Mouse (Mus musculus) embryonic facial prominence, embryonic 15.5 days (tissue): Measurements from ENCODE around the gene Aaas. TPM values are rescaled to one million over a fixed set of nuclear protein-coding genes. Genes with fewer than 3 reads are reported as not detected.
A peak's percentile ranks its signal among the peaks of the same experiment; 100 is the strongest.

ENCODE experiments used
- ATAC-seq: fragments of 200-750 bp; cut with Nextera tagmentation; 2 replicates; pipeline ENCODE4 v1.8.0; 2017; ENCODE audit warnings: low read depth, moderate TSS enrichment; ENCODE audit not compliant: insufficient number of reproducible peaks, low FRiP score, low TSS enrichment
- H3K27ac ChIP-seq: fragments of 300-500 bp; sonication (generic); replicated peaks from 2 replicates; pipeline ENCODE4 v1.5.1; 2015; ENCODE audit warnings: mild to moderate bottlenecking, inconsistent platforms
- H3K27me3 ChIP-seq: fragments of 300-500 bp; sonication (generic); 2 replicates; pipeline ENCODE4 v1.6.1; 2015; ENCODE audit warnings: inconsistent platforms
- H3K36me3 ChIP-seq: fragments of 300-500 bp; sonication (generic); 2 replicates; pipeline ENCODE4 v1.6.1; 2015; ENCODE audit warnings: mild to moderate bottlenecking, inconsistent platforms
- H3K4me1 ChIP-seq: fragments of 300-500 bp; sonication (generic); 2 replicates; pipeline ENCODE4 v1.6.1; 2015; ENCODE audit warnings: inconsistent platforms
- H3K4me2 ChIP-seq: fragments of 300-500 bp; sonication (generic); replicated peaks from 2 replicates; pipeline ENCODE4 v1.6.1; 2015; ENCODE audit warnings: mild to moderate bottlenecking, inconsistent platforms
- H3K4me3 ChIP-seq: fragments of 300-500 bp; sonication (generic); replicated peaks from 2 replicates; pipeline ENCODE4 v1.5.1; 2015; ENCODE audit warnings: mild to moderate bottlenecking, inconsistent platforms
- H3K9ac ChIP-seq: fragments of 300-500 bp; sonication (generic); 2 replicates; pipeline ENCODE4 v1.6.1; 2015; ENCODE audit warnings: inconsistent platforms
- H3K9me3 ChIP-seq: fragments of 300-500 bp; sonication (generic); replicated peaks from 2 replicates; pipeline ENCODE4 v1.6.1; 2016; ENCODE audit warnings: inconsistent platforms
- WGBS: fragments of 180-500 bp; shearing (Covaris S2); methylation state at CpG from one replicate; pipeline ENCODE4 v1.1.7; 2015; 5-methylcytosine and 5-hydroxymethylcytosine counted together
- polyA plus RNA-seq: library from polyadenylated mRNA; unstranded; fragments of >200 nt; fragmentation: Nextera tagmentation; extraction: Ambion mirVana; gene quantifications from 2 replicates; pipeline ENCODE4 v1.2.1, GENCODE M21; 2015

The Aaas gene
- polyA plus RNA-seq, 1 experiment from 2014 or later: 63.0 TPM

- H3K9me3 ChIP-seq: no peaks in the 10 kb centered on the region
- H3K4me1 ChIP-seq: peaks cover 41% of the 10 kb centered on the region
- peaks cover 29% of the 10 kb centered on the region for H3K27me3 ChIP-seq
- H3K4me2 ChIP-seq: peak overlapping the region; percentile 91
- H3K9ac ChIP-seq: no peak overlapping the region
- peak overlapping the region; percentile 52; the same call in 1 of the 2 replicates for H3K4me3 ChIP-seq
- no peaks in the 10 kb centered on the region for H3K36me3 ChIP-seq
- no peak for ATAC-seq
- WGBS: 36% methylated on average over 16 of the region's 16 CpGs
- H3K27ac ChIP-seq: peak overlapping the region; percentile 87
These were observed 6.1 kb upstream of the Aaas start for GRCm38 (mm10) chr15:102356501-102357325.

DNA sequence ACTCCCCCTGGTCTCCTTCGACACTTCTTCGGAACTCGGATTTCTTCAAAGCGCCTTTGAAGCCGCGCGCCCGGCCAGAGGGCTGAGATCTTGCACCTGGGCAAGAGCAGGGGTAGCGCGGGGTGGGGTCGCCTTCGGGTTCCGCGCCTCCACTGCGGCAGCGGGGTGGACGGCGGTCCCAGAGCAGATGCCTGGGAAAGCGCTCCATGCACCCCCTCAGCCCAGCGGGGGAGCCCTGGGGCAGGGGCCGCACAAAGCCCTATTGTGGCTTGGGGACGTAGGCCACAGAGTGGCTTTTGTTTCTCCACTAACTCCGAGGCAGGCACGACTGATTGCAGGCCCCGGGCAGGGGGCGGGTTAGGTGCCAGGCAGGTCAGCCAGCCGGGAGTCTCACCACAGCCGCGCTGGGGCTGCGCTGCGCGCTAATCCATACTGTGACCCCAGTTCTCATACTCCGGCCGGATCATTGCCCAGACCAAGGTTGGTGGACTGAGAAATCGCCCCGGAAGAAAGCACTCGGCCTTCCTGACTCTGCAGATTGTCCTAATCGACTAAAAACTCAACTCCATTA is 5.4 kb upstream of the Aaas start:
- no peaks in the 10 kb centered on the region for H3K36me3 ChIP-seq
- peaks cover 29% of the 10 kb centered on the region for H3K27me3 ChIP-seq
- H3K4me1 ChIP-seq: peaks cover 45% of the 10 kb centered on the region
- H3K27ac ChIP-seq: peak overlapping the region; percentile 87
- peak; percentile 69 for ATAC-seq
- H3K9me3 ChIP-seq: no peaks in the 10 kb centered on the region
- peak overlapping the region; percentile 91 for H3K4me2 ChIP-seq
- H3K4me3 ChIP-seq: peak overlapping the region; percentile 52
- 4% methylated on average over 38 of the region's 38 CpGs for WGBS
- peak overlapping the region; percentile 46 for H3K9ac ChIP-seq

DNA sequence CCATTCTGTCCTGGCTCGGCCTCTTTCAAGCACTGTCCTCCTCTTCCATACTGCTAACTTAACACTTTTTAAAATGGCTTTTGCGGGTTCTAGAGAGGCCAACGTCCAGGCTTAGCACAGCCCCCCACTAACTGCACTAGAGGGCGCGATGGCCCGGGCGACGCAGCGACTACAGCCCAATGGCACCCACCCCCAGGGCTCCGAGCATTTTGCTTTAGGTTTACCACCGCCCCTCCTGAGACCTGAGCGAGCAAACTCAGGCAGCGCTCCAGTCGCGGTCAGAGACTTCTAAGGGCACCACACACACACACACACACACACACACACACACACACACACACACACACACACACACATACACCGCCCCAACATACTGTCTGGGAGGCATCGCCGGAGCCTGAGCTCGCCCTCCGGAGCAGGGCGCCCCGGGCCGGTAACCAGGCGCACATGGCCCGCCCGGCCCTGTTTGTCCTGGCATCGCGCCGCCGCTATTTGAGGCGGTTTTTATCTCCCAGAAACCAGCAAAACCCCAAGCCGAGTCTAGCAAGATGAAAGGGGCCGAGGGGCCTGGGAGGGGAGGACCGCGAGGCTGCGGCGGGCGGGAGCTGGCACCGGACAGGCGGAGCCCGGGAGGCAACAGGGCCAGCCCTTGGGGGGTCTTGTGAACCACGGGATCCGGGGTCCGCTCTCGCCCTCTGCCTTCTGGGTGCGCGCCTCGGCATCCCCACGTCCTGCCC is 4.7 kb upstream of the Aaas start:
- peaks cover 46% of the 10 kb centered on the region for H3K4me1 ChIP-seq
- ATAC-seq: peak; percentile 84
- under 1% methylated on average over 49 of the region's 49 CpGs for WGBS

DNA sequence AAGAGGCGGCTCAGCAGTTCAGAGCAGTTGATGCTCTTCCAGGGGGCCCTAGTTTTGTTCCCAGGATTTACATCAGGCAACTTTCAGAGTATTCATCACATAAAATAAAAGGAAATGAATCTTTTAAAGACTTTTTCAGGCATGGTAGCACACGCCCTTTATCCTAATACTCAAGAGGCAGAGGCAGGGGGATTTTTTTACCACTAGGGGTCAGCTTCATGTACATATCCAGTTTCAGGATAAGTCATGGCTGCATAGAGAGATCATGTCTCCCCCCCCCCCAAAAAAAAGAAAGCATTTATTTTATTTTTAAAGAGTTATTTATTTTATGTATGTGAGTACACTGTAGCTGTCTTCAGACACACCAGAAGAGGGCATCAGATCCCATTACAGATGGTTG is 3.4 kb upstream of the Aaas start:
- no peak overlapping the region for H3K4me3 ChIP-seq
- no peaks in the 10 kb centered on the region for H3K36me3 ChIP-seq
- peaks cover 24% of the 10 kb centered on the region for H3K27me3 ChIP-seq
- ATAC-seq: no peak
- H3K9ac ChIP-seq: no peak overlapping the region
- H3K9me3 ChIP-seq: no peaks in the 10 kb centered on the region
- no peak overlapping the region for H3K27ac ChIP-seq
- no peak overlapping the region for H3K4me2 ChIP-seq
- peaks cover 52% of the 10 kb centered on the region for H3K4me1 ChIP-seq
- 74% methylated on average over 2 of the region's 2 CpGs for WGBS

More for the DNA sequence above, 4.7 kb upstream of the Aaas start:
- Histone ChIP-seq H3K27ac (peak overlapping the region; percentile 87), H3K4me2 (peak overlapping the region; percentile 91), H3K9ac (peak overlapping the region; percentile 46), H3K36me3 (no peaks in the 10 kb centered on the region), H3K4me3 (peak overlapping the region; percentile 52), H3K9me3 (no peaks in the 10 kb centered on the region), H3K27me3 (peaks cover 29% of the 10 kb centered on the region)

DNA sequence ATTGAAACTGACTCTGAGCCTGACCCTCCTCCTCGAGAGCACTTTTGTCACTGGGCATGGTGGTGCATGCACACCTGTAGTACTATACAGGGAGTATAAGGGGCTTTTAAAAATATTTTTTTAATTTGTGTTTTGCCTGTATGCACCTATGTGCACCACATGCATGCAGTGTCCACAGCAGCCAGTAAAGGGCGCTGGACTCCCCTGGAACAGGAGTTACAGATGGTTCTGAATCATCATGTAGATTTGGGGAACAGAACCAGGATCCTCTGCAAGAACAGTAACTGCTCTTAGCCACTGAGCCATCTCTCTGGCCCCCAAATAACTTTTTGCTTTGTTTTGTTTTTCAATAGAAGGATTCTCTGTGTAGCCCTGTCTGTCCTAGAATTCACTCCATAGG is 1.6 kb upstream of the Aaas start:
- H3K27ac ChIP-seq: no peak overlapping the region
- no peak for ATAC-seq
- 58% methylated on average over 2 of the region's 2 CpGs for WGBS

GRCm38 (mm10) chr15:102350942-102351291 is 346 bp upstream of the Aaas start:
- no peak for ATAC-seq
- no peaks in the 10 kb centered on the region for H3K9me3 ChIP-seq
- H3K36me3 ChIP-seq: peaks cover 16% of the 10 kb centered on the region
- H3K9ac ChIP-seq: peak overlapping the region; percentile 34; the same call in 1 of the 2 replicates
- WGBS: 8% methylated on average over 11 of the region's 11 CpGs
- H3K4me2 ChIP-seq: peak overlapping the region; percentile 68
- peaks cover 25% of the 10 kb centered on the region for H3K4me1 ChIP-seq
- no peaks in the 10 kb centered on the region for H3K27me3 ChIP-seq
- peak overlapping the region; percentile 59 for H3K4me3 ChIP-seq
- H3K27ac ChIP-seq: peak overlapping the region; percentile 76

More for the DNA sequence above, 1.6 kb upstream of the Aaas start:
- Histone ChIP-seq H3K9ac (no peak overlapping the region), H3K4me1 (peaks cover 34% of the 10 kb centered on the region), H3K4me2 (no peak overlapping the region), H3K36me3 (peaks cover 3% of the 10 kb centered on the region; the same call in 1 of the 2 replicates), H3K4me3 (no peak overlapping the region), H3K9me3 (no peaks in the 10 kb centered on the region), H3K27me3 (peaks cover 7% of the 10 kb centered on the region; the same call in 1 of the 2 replicates)

DNA sequence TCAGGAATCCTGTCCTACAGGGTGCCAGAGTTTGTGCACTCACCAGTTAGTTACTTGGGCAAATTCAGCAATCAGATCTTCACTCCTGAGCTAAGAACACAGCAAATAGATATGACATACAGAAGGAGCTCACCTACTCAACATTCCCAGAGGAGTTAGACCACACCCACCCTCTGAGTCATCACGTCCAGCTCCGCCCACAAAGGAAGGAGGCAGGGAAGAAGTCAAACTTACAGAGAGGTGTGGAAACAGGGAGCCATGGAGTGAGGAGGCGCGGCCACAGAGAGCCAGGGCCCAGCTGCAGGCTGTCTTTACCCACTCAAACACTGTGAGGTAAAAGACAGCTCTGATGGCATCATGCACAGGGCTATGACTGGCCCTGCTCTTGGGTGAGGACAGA is 4.1 kb downstream of the Aaas start:
- Histone ChIP-seq H3K27ac (no peak overlapping the region), H3K9me3 (no peaks in the 10 kb centered on the region), H3K4me3 (no peak overlapping the region), H3K4me1 (peaks cover 14% of the 10 kb centered on the region), H3K4me2 (no peak overlapping the region), H3K9ac (no peak overlapping the region), H3K36me3 (peaks cover 38% of the 10 kb centered on the region), H3K27me3 (no peaks in the 10 kb centered on the region)
- 79% methylated on average over 4 of the region's 4 CpGs for whole genome bisulfite sequencing
- ATAC-seq: no peak

DNA sequence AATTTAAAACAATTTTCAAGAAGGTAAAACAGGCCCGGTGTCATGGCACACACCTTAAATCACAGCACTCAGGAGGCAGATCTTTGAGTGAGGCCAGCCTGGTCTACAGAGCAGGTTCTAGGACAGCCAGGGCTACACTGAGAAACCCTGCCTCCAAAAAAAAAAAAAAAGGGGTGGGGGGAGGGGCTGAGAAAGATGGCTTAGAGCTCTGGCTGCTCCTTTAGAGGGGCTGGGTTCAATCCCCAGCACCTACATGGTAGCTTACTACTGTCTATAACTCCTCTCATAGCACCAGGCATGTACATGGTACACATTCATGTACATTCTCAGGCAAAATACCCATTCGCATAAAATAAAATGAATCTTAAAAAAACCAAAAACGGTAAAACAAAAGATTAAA is 6.1 kb downstream of the Aaas start:
- H3K36me3 ChIP-seq: peaks cover 48% of the 10 kb centered on the region
- no peak overlapping the region for H3K4me2 ChIP-seq
- no peak for ATAC-seq
- 99% methylated on average over 3 of the region's 3 CpGs for WGBS
- no peaks in the 10 kb centered on the region for H3K9me3 ChIP-seq
- H3K27me3 ChIP-seq: no peaks in the 10 kb centered on the region
- H3K27ac ChIP-seq: no peak overlapping the region
- H3K9ac ChIP-seq: no peak overlapping the region
- H3K4me1 ChIP-seq: peaks cover under 1% of the 10 kb centered on the region; the same call in 1 of the 2 replicates
- no peak overlapping the region for H3K4me3 ChIP-seq

DNA sequence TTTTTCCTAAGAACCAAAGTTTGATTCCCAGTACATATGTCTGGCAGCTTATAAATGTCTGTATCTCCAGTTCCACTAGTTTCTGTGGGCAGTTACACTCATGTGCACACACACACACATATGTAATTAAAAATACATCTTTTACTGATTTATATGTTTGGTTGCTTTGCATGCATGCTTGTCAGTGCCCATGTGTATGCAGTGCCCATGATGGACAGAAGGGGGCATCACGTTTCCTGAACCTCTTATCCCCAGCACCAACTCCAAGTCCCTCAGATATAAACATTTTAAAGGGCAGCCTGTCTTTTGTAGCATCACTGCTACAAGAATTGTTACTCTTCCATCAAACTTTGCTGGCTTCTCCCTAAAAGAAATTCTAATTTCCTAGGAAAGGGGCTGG is 9.0 kb downstream of the Aaas start:
- Histone ChIP-seq H3K27ac (no peak overlapping the region), H3K9me3 (no peaks in the 10 kb centered on the region), H3K9ac (no peak overlapping the region), H3K36me3 (peaks cover 67% of the 10 kb centered on the region), H3K4me1 (no peaks in the 10 kb centered on the region), H3K27me3 (no peaks in the 10 kb centered on the region), H3K4me3 (no peak overlapping the region), H3K4me2 (no peak overlapping the region)
- WGBS: 9% methylated on average over 1 of the region's 1 CpGs
- no peak for ATAC-seq

- Histone ChIP-seq H3K9me3 (no peaks in the 10 kb centered on the region), H3K27me3 (no peaks in the 10 kb centered on the region), H3K4me2 (no peak overlapping the region), H3K4me1 (no peaks in the 10 kb centered on the region), H3K27ac (no peak overlapping the region), H3K9ac (no peak overlapping the region), H3K4me3 (no peak overlapping the region), H3K36me3 (peaks cover 64% of the 10 kb centered on the region)
- 73% methylated on average over 5 of the region's 5 CpGs for whole genome bisulfite sequencing
- no peak for ATAC-seq
These were observed 11.0 kb downstream of the Aaas start for GRCm38 (mm10) chr15:102339612-102340011.

DNA sequence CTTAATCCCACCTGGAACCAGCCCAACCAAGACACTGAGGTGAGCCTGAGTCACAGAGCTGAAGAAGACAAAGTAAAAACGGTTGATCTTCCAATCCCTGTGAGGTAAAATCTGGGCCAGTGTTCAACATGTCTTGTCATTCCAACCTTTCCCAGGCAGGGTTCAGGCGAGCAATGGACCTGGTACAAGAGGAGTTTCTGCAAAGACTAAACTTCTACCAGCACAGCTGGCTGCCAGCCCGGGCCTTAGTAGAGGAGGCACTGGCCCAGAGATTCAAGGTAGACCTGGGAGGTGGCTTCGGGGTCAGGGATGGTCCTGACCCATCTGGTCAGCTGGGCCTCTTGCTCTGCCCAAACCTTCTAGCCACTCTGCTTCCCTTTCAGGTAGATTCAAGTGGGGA is 13.6 kb downstream of the Aaas start:
- Histone ChIP-seq H3K4me1 (peaks cover 12% of the 10 kb centered on the region), H3K4me3 (no peak overlapping the region), H3K36me3 (peaks cover 71% of the 10 kb centered on the region), H3K9me3 (no peaks in the 10 kb centered on the region), H3K9ac (no peak overlapping the region), H3K27me3 (no peaks in the 10 kb centered on the region), H3K4me2 (no peak overlapping the region), H3K27ac (no peak overlapping the region)
- WGBS: 86% methylated on average over 4 of the region's 4 CpGs
- no peak for ATAC-seq
